Mouse (Mus musculus) cortical plate, adult 2 months (tissue): ENCODE data around the gene Smad3.

Source experiments
- CTCF ChIP-seq: fragments of 200-500 bp; IDR thresholded peaks from 2 replicates; pipeline ENCODE4 v1.5.1; 2011; ENCODE audit warnings: mild to moderate bottlenecking, control low read depth, low read length; ENCODE audit not compliant: insufficient read depth; ENCODE audit errors: extremely low read depth
- POLR2A ChIP-seq: fragments of 200-500 bp; IDR thresholded peaks from 2 replicates; pipeline ENCODE4 v1.6.1; 2011; ENCODE audit warnings: mild to moderate bottlenecking, low read length, control low read depth; ENCODE audit not compliant: insufficient read depth; ENCODE audit errors: extremely low read depth

- TF ChIP-seq CTCF (no peak), POLR2A (no peak)
Measured at GRCm38 (mm10) chr9:63755671-63756543, 1.9 kb downstream of the Smad3 start.
